ENCODE assay signal across 38 mouse cellular contexts in the genomic region with DNA sequence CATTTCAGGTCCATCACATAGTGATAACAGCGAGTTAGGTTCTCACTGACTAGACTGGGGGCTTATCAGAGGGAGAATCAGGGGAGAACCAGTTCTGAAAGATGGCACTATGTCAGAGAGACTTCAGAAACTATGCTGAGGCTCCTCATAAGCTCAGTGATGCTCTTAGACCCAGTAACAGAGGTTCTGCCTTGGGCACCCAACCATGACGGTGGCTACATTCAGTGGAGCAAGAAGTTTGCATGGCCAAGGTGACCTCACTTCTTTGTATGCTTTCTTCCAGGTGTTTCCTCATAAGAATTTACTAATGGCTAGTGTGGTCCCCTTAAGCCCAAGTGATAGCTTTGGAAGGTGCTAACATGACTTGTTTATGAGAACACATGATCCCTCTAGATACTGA. TPM values are rescaled to one million over a fixed set of nuclear protein-coding genes. Genes with fewer than 3 reads are reported as not detected.
"Had no signal": no experiment of that assay in that cellular context is flagged by ENCODE, and none has a peak within 500 bp of the region (broad histone marks: within the 10 kb centered on the region; RNA-seq: fewer than 3 reads in every experiment).

No protein-coding gene starts in this region.

- H3K4me1 ChIP-seq: limb, embryonic 15.5 days; liver, embryonic 12.5 days had no signal

- H3K27ac ChIP-seq: hindbrain, postnatal 0 days; intestine, embryonic 15.5 days; limb, embryonic 13.5 days; limb, embryonic 15.5 days; liver, embryonic 12.5 days; liver, embryonic 14.5 days had no signal

- H3K36me3 ChIP-seq: heart, embryonic 13.5 days; heart, embryonic 15.5 days; hindbrain, embryonic 13.5 days; hindbrain, embryonic 15.5 days; intestine, embryonic 15.5 days; limb, embryonic 13.5 days; limb, embryonic 15.5 days; liver, embryonic 12.5 days had no signal

- H3K9ac ChIP-seq: heart, embryonic 13.5 days; heart, embryonic 15.5 days; hindbrain, embryonic 13.5 days; hindbrain, embryonic 15.5 days; intestine, embryonic 15.5 days; limb, embryonic 13.5 days; limb, embryonic 15.5 days; liver, embryonic 12.5 days; liver, embryonic 14.5 days had no signal

- H3K4me3 ChIP-seq: heart, embryonic 13.5 days; heart, embryonic 15.5 days; hindbrain, embryonic 13.5 days; hindbrain, embryonic 15.5 days; intestine, embryonic 15.5 days; limb, embryonic 13.5 days; limb, embryonic 15.5 days; liver, embryonic 12.5 days had no signal

- H3K9me3 ChIP-seq: heart, embryonic 13.5 days; heart, embryonic 15.5 days; hindbrain, embryonic 13.5 days; hindbrain, embryonic 15.5 days; intestine, embryonic 15.5 days; limb, embryonic 13.5 days; limb, embryonic 15.5 days; liver, embryonic 12.5 days had no signal

- H3K4me2 ChIP-seq: heart, embryonic 11.5 days; heart, embryonic 13.5 days; heart, embryonic 15.5 days; hindbrain, embryonic 13.5 days; hindbrain, embryonic 15.5 days; intestine, embryonic 15.5 days; limb, embryonic 13.5 days; limb, embryonic 15.5 days; liver, embryonic 12.5 days had no signal

- DNase-seq: gastrocnemius, postnatal 14 days; gastrocnemius, postnatal 36 days; heart, adult 18-20 months; kidney, adult 11 months; kidney, adult 8-10 months; kidney, postnatal 10 days; layer of hippocampus, adult 9-11 months; layer of hippocampus, postnatal 36 days; left cerebral cortex, postnatal 4 days had no signal

- ATAC-seq: hindbrain, postnatal 0 days; intestine, embryonic 15.5 days; liver, embryonic 12.5 days had no signal

- H3K27me3 ChIP-seq: heart, embryonic 13.5 days; heart, embryonic 15.5 days; hindbrain, embryonic 13.5 days; hindbrain, embryonic 15.5 days; intestine, embryonic 15.5 days; limb, embryonic 13.5 days; limb, embryonic 15.5 days; liver, embryonic 12.5 days had no signal

RNA-seq across cellular contexts. Expression of gene Actbl2, which starts 38.7 kb away (rescaled TPM):
- total RNA-seq: gastrocnemius, adult 18-20 months; gastrocnemius, adult 8-10 months; gastrocnemius, postnatal 14 days; gastrocnemius, postnatal 36 days; heart, adult 18-20 months; heart, adult 8-10 months; heart, postnatal 25 days; hematopoietic stem cell, adult 5-6 weeks; layer of hippocampus, adult 18-20 months; layer of hippocampus, postnatal 14 days; layer of hippocampus, postnatal 36 days; left cerebral cortex, adult 18-20 months; left cerebral cortex, postnatal 10 days; left cerebral cortex, postnatal 25 days; left cerebral cortex, postnatal 4 days; liver, adult 2 months had no signal
- polyA plus RNA-seq: heart, embryonic 11.5 days; heart, embryonic 13.5 days; heart, embryonic 15.5 days; heart, postnatal 0 days; hindbrain, embryonic 11.5 days; hindbrain, embryonic 13.5 days; hindbrain, embryonic 15.5 days; hindbrain, postnatal 0 days; intestine, embryonic 15.5 days; kidney, embryonic 14.5 days; kidney, embryonic 16.5 days; large intestine, adult 2 months; limb, embryonic 11.5 days; limb, embryonic 13.5 days; limb, embryonic 15.5 days; liver, adult 2 months; liver, embryonic 12.5 days; liver, embryonic 14.5 days; liver, embryonic 16.5 days had no signal
